Mouse (Mus musculus): ENCODE results near the gene Dnajb6.

DNA sequence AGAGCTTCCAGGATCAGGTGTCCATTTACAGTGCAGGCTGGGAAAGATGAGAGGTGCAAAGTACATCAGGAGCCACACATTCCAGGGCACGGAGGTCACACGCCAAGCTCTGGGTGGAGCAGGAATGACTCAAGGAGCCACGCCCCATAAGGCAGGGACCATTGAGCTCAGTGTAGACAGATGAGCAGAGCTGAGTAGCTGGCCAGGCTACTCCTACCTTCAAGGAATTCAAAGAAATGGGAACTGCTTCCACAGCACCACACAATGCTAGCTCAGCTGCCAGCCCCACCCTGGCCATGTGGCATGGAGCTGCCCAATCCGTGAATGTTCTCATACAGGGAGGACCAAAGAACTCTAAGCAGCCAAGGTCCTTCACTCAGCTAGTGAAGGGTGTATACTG is 37.0 kb upstream of the Dnajb6 start:
- no peak for TF ChIP-seq CTCF (IDR thresholded peaks at IDR 0.05; ENCODE audit: extremely low read depth, insufficient read length, insufficient replicate concordance, low read depth, low read length)
- peak; percentile 29; the same call in 1 of the 2 replicates for TF ChIP-seq POLR2A (IDR thresholded peaks at IDR 0.05; ENCODE audit: low read depth, low read length)
